Mouse (Mus musculus) myocyte (in vitro differentiated cells): ENCODE data around the gene Hivep2.

Experiments
- CEBPB ChIP-seq: IDR thresholded peaks from 2 replicates; pipeline ENCODE4 v1.6.1; 2011; ENCODE audit warnings: mild to moderate bottlenecking, moderate library complexity; ENCODE audit not compliant: poor library complexity, insufficient read depth, severe bottlenecking
- E2F4 ChIP-seq: IDR thresholded peaks from one replicate; pipeline ENCODE4 v1.6.1; 2011; ENCODE audit warnings: mild to moderate bottlenecking, control low read depth, moderate library complexity; ENCODE audit not compliant: insufficient read depth
- MAX ChIP-seq: IDR thresholded peaks from one replicate; pipeline ENCODE4 v1.6.1; 2011; ENCODE audit warnings: low read depth, mild to moderate bottlenecking, control low read depth
- MYOD1 ChIP-seq, 3 experiments: IDR thresholded peaks; one replicate each; pipeline ENCODE4 v1.6.1; 2011; ENCODE audit warnings: control low read depth in 2 of 3, low read depth in 2 of 3, mild to moderate bottlenecking in 2 of 3, moderate library complexity in 1 of 3; ENCODE audit not compliant: insufficient read length in 2 of 3, control insufficient read depth in 1 of 3
- MYOG ChIP-seq, 3 experiments: IDR thresholded peaks; one replicate each; pipeline ENCODE4 v1.6.1; 2011; ENCODE audit warnings: control low read depth in 2 of 3, low read depth in 2 of 3, mild to moderate bottlenecking in 2 of 3; ENCODE audit not compliant: insufficient read length in 2 of 3, control insufficient read depth in 1 of 3, insufficient read depth in 1 of 3
- POLR2A ChIP-seq: IDR thresholded peaks from one replicate; pipeline ENCODE4 v1.6.1; 2011; ENCODE audit warnings: low read depth, mild to moderate bottlenecking, control low read depth, moderate library complexity; ENCODE audit not compliant: insufficient read length
- POLR2AphosphoS2 ChIP-seq: IDR thresholded peaks from one replicate; pipeline ENCODE4 v1.6.1; 2011; ENCODE audit warnings: low read depth, control low read depth; ENCODE audit not compliant: insufficient read length
- REST ChIP-seq: IDR thresholded peaks from one replicate; pipeline ENCODE4 v1.6.1; 2011; ENCODE audit warnings: mild to moderate bottlenecking, control low read depth, moderate library complexity; ENCODE audit not compliant: insufficient read depth, insufficient read length
- SRF ChIP-seq: IDR thresholded peaks from one replicate; pipeline ENCODE4 v1.6.1; 2011; ENCODE audit warnings: low read depth; ENCODE audit not compliant: control insufficient read depth, insufficient read length
- TCF12 ChIP-seq: IDR thresholded peaks from one replicate; pipeline ENCODE4 v1.6.1; 2011; ENCODE audit warnings: mild to moderate bottlenecking, control low read depth; ENCODE audit not compliant: poor library complexity, insufficient read depth, severe bottlenecking
- TCF3 ChIP-seq: IDR thresholded peaks from one replicate; pipeline ENCODE4 v1.6.1; 2011; ENCODE audit warnings: low read depth, control low read depth; ENCODE audit not compliant: insufficient read length
- USF1 ChIP-seq: IDR thresholded peaks from one replicate; pipeline ENCODE4 v1.6.1; 2011; ENCODE audit warnings: low read depth, mild to moderate bottlenecking, control low read depth, moderate library complexity

DNA sequence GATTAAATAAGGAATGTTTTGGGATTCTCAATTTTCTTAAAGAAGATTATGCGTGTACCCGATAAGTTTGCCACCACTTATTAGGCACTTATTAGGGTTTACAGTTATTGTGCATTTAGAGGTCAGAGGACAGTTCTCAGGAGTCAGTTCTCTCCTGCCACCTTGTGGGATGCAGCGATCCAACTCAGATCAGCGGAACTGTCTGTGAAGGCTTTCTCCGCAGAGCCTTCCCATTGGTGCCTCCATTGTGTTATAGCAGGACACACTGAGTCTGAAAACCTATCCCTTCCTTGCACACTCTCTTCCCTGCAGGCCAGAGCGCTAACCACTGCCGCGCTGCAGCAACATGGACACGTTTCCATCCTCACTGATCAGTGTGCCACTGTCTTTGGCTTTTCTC lies 123.6 kb downstream of the Hivep2 start:
- TF ChIP-seq TCF12 (no peak), POLR2A (no peak), MYOD1 (IDR thresholded peaks at IDR 0.05; ENCODE audit: control insufficient read depth in 1 of 3, insufficient read length in 2 of 3, low read depth in 2 of 3) (no peak), E2F4 (no peak), TCF3 (no peak), USF1 (no peak), MAX (no peak), CEBPB (no peak), MYOG (IDR thresholded peaks at IDR 0.05; ENCODE audit: control insufficient read depth in 1 of 3, insufficient read depth in 1 of 3, insufficient read length in 2 of 3, low read depth in 2 of 3) (no peak), REST (no peak), POLR2AphosphoS2 (no peak), SRF (no peak)
